Mouse (Mus musculus): Measurements from ENCODE around the gene Gm10318.

The Gm10318 gene

GRCm38 (mm10) chr10:77852559-77852958, at the start of gene Gm10318:
Gene Gm10318 (plus strand): TSS chr10:77852859.
- DNase-seq (ENCODE audit: low read depth, low spot score): no peak

GRCm38 (mm10) chr10:77804095-77804494, 48.6 kb upstream of the Gm10318 start:
- DNase-seq (ENCODE audit: low read depth, low spot score): no peak

GRCm38 (mm10) chr10:77811743-77812142, 40.9 kb upstream of the Gm10318 start, which contains the start of gene Gm9507:
Gene Gm9507 (minus strand): TSS chr10:77811843.
- DNase-seq (ENCODE audit: low read depth, low spot score): no peak

GRCm38 (mm10) chr10:77814382-77814781, 38.3 kb upstream of the Gm10318 start, which contains the start of gene Gm2696:
Gene Gm2696 (plus strand): TSS chr10:77814682.
- DNase-seq (ENCODE audit: low read depth, low spot score): no peak

DNA sequence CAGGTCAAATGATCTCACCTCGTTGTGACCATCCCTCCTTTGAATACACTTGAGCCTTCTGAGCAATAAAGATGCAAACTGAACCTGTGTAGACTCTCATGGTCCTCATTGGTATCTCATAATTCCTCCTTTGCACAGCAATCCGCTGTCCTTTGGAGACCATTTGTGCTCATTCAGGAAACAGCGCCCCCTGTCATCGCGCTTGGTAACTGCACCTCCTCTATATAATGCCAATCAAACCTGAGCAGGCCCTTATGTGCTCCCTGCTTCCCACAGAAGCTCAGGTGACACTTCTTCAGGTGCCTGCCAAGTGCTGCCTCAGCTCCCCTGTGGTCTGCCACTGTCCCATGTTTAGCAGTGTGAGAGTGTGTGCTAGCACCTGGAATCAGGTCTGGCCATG, 37.1 kb upstream of the Gm10318 start:
- DNase-seq (ENCODE audit: low read depth, low spot score): no peak

- DNase-seq (ENCODE audit: low read depth, low spot score): no peak
These were observed 34.1 kb upstream of the Gm10318 start for GRCm38 (mm10) chr10:77818523-77818922.

GRCm38 (mm10) chr10:77819203-77819602, 33.5 kb upstream of the Gm10318 start:
- no peak for DNase-seq (ENCODE audit: low read depth, low spot score)

- no peak for DNase-seq (ENCODE audit: low read depth, low spot score)
These were observed 25.7 kb upstream of the Gm10318 start, which contains the start of gene Krtap10-4 for GRCm38 (mm10) chr10:77826951-77827350. Gene Krtap10-4 (minus strand): TSS chr10:77827095.

DNA sequence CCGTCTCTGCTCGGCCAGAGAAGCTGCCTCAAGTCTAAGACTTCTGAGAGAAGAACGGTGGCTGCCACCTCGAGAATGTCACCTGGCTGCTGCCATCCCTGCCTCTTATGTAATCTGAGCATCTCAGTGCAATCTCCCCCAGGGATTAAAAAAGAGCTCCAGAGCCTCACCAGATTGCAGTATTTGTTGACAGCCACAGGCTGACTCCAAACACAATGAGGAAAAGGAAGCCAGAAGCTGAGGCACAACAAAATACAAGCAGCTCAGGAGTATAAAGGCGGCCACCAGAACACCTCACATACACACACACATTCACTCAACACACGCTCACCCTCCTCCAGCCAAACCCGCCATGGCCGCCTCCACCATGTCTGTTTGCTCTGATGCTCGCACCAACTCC, 17.0 kb upstream of the Gm10318 start, which contains the start of gene Krtap10-10:
Gene Krtap10-10 (plus strand): TSS at position 301 of the 400 bp plus-strand sequence.
- no peak for DNase-seq (ENCODE audit: low read depth, low spot score)

- no peak for DNase-seq (ENCODE audit: low read depth, low spot score)
These were observed 13.7 kb upstream of the Gm10318 start for GRCm38 (mm10) chr10:77839006-77839405.

DNA sequence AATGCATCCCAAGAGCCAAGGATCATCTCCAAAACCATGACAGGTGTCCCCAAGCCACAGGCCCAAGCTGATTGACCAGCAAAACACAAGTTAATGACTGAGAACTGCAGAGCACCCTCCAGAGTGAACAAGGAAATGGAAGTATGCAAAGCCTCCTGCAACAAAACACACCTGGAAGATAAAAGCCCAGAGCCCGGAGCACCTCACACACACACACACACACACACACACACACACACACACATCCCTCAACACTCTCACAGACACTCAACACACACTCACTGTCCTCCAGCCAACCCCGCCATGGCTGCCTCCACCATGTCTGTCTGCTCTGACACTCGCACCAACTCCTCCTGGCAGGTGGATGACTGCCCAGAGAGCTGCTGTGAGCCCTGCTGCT, 6.2 kb upstream of the Gm10318 start, which contains the start of gene Gm36176:
Gene Gm36176 (plus strand): TSS at position 301 of the 400 bp plus-strand sequence.
- no peak for DNase-seq (ENCODE audit: low read depth, low spot score)

DNA sequence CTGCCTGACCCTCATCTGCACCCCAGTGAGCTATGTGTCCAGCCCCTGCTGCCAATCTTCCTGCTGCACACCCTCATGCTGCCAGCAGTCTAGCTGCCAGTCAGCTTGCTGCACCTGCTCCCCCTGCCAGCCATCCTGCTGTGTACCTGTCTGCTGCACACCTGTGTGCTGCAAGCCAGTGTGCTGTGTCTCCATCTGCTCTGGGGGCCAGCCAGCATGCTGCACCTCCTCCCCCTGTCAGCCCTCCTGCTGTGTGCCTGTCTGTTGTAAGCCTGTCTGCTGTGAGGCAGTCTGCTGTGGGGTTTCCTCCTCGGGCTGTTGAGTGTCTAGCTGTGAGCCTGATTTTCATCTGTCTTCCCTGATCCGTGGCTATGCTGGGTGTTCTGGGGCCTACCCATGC, 5.7 kb upstream of the Gm10318 start:
- DNase-seq (ENCODE audit: low read depth, low spot score): no peak

DNA sequence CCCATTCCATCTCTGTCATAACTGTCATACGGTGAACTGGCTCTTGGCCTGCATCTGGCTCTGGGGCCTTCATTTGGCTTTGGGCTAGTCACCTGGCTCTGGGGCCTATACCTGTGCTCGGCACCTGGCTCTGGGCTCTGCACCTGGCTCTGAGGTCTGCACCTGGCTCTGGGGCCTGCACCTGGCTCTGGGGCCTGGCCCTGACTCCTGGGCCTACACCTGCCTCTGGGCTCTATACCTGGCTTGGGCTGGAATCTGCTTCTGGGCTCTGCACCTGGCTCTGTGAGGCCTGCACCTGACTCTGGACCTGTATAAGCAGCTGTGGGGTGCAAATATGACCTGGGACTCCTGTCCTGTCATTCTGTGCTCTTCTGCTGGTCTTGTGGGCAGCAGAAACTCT, 5.1 kb upstream of the Gm10318 start:
- no peak for DNase-seq (ENCODE audit: low read depth, low spot score)

DNA sequence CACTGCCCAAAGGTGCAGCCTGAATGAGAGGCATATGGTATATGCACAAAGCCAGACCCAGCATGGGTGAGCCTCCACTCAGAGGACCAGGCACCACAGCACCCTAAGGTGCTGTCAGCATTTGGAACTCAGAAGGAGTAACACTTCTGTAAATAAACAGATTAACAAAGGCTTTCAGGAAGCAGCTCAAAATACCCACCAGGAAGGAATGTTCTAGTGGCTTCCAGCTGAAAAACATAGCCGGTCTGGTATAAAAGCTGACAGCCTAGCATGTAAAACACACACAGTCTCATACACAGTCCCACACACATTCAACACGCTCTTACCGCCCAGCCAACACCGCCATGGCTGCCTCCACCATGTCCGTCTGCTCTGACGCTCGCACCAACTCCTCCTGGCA, 9.0 kb downstream of the Gm10318 start, which contains the start of gene Gm3285:
Gene Gm3285 (plus strand): TSS at position 301 of the 400 bp plus-strand sequence.
- no peak for DNase-seq (ENCODE audit: low read depth, low spot score)

DNA sequence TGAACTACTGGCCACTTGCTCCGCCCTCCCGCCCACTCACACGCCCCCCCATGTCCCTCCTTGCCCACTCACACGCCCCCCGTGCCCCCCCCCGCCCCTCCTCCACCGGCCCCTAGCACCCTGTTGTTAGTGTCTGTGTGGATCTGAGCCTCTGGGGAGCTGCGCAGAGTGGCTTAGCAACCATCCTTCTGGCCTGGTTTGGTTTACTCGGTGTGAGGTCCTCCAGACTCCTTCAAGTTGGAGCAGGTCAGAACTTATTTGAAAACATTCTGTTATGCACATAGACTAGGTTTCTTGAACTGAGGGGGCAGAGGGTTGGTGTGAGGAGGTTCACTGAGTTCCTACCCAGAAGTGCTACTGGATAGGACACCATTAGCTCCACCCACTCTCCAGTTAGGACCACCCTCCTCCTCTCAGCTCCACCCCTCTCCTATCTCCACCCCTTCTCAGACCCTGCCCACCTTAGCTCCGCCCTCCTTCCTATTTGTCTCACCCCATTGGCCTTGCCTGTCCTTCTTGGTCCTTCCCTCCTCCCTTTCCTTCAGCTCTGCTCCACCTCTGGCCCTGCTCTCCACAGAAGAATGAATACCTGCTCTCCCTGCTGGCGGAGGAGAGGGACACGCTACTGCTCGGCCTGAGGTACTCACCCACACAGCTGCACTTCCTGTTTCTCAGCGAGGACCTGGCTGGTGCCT, 11.6 kb downstream of the Gm10318 start:
- DNase-seq (ENCODE audit: low read depth, low spot score): peak; percentile 78

GRCm38 (mm10) chr10:77864762-77865143, 12.1 kb downstream of the Gm10318 start:
- DNase-seq (ENCODE audit: low read depth, low spot score): no peak

- no peak for DNase-seq (ENCODE audit: low read depth, low spot score)
These were observed 14.9 kb downstream of the Gm10318 start for GRCm38 (mm10) chr10:77867546-77867945.

GRCm38 (mm10) chr10:77869651-77870050, 17.0 kb downstream of the Gm10318 start:
- DNase-seq (ENCODE audit: low read depth, low spot score): no peak

GRCm38 (mm10) chr10:77878985-77879384, 26.3 kb downstream of the Gm10318 start:
- DNase-seq (ENCODE audit: low read depth, low spot score): no peak

- no peak for DNase-seq (ENCODE audit: low read depth, low spot score)
These were observed 27.6 kb downstream of the Gm10318 start for GRCm38 (mm10) chr10:77880305-77880704.

DNA sequence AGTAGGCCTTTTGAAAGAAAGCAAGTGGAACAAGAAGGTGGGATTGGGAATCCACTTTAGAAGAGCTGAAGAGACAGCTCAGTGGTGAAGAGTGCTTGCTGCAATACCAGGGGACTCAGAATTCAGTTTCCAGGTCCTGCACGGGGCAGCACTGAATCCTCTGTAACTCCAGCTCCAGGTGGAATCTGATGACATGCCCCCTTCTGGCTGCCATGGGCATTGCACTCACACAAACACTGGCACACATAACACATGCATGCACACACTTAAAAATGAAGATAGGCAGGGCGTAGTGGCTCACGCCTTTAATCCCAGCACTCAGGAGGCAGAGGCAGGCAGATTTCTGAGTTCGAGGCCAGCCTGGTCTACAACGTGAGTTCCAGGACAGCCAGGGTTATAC, 29.9 kb downstream of the Gm10318 start:
- DNase-seq (ENCODE audit: low read depth, low spot score): no peak

GRCm38 (mm10) chr10:77886007-77886747, 33.5 kb downstream of the Gm10318 start:
- DNase-seq (ENCODE audit: low read depth, low spot score): no peak

Measured in WW6 (cell line).